Mouse (Mus musculus) gastrocnemius, postnatal 4 days (tissue): ENCODE data around the gene Vmn1r55. TPM values are rescaled to one million over a fixed set of nuclear protein-coding genes. Genes with fewer than 3 reads are reported as not detected.
"Not testable (repeated sequence)": the region's sequence is repeated elsewhere in the genome, so short reads cannot be mapped to it uniquely, and the experiment has no call there.

ENCODE experiments used
- DNase-seq, 2 experiments: peaks; one replicate each; pipeline ENCODE4 v3.0.0; 2021 to 2022; ENCODE audit warnings: low spot score in 2 of 2, mixed read lengths in 2 of 2
- long read RNA-seq, 2 experiments: library from polyadenylated mRNA; stranded (forward); transcript quantifications; one replicate each; pipeline ENCODE4 v2.0.0; 2021
- total RNA-seq, 2 experiments: library from RNA; stranded (reverse); gene quantifications; 2 replicates each; pipeline ENCODE4 v1.2.3; 2021

The Vmn1r55 gene
- not detected for total RNA-seq
- long read RNA-seq, experiment 1: 0 reads
- long read RNA-seq, experiment 2: 0 reads

GRCm38 (mm10) chr7:5149570-5149969 is at the start of gene Vmn1r55:
Gene Vmn1r55, minus strand, starts transcription at chr7:5149670.
- DNase-seq: not testable (repeated sequence)

- DNase-seq: not testable (repeated sequence)
Observed at GRCm38 (mm10) chr7:5196647-5197046, 47.2 kb upstream of the Vmn1r55 start, which contains the start of gene Vmn1r56. Gene Vmn1r56, minus strand, starts transcription at chr7:5196747.

- peak; percentile 54 to 73 for DNase-seq
Observed at GRCm38 (mm10) chr7:5125549-5126406, 23.7 kb downstream of the Vmn1r55 start, which contains the start of gene Rasl2-9. Gene Rasl2-9, minus strand, starts transcription at chr7:5125950.

GRCm38 (mm10) chr7:5125078-5125477 is 24.4 kb downstream of the Vmn1r55 start:
- DNase-seq: no peak

GRCm38 (mm10) chr7:5116850-5117249 is 32.6 kb downstream of the Vmn1r55 start, which contains the start of gene Rfpl4:
Gene Rfpl4, minus strand, starts transcription at chr7:5116950.
- DNase-seq: no peak

- no peak for DNase-seq
Observed at GRCm38 (mm10) chr7:5112701-5113100, 36.8 kb downstream of the Vmn1r55 start.

- no peak for DNase-seq
Observed at GRCm38 (mm10) chr7:5109301-5109700, 40.2 kb downstream of the Vmn1r55 start.

GRCm38 (mm10) chr7:5108272-5108671 is 41.2 kb downstream of the Vmn1r55 start:
- DNase-seq: no peak

- DNase-seq: no peak
Observed at GRCm38 (mm10) chr7:5102564-5102963, 46.9 kb downstream of the Vmn1r55 start.

- no peak for DNase-seq
Observed at GRCm38 (mm10) chr7:5101066-5101663, 48.3 kb downstream of the Vmn1r55 start.

- no peak for DNase-seq
Observed at GRCm38 (mm10) chr7:5099796-5100195, 49.7 kb downstream of the Vmn1r55 start.

- DNase-seq: no peak
Observed at GRCm38 (mm10) chr7:5098769-5099168, 50.7 kb downstream of the Vmn1r55 start.

- DNase-seq: no peak
Observed at GRCm38 (mm10) chr7:5092831-5093510, 56.5 kb downstream of the Vmn1r55 start.

GRCm38 (mm10) chr7:5092381-5092780 is 57.1 kb downstream of the Vmn1r55 start:
- no peak for DNase-seq

GRCm38 (mm10) chr7:5091008-5091728 is 58.3 kb downstream of the Vmn1r55 start:
- DNase-seq: no peak

- DNase-seq: no peak
Observed at GRCm38 (mm10) chr7:5089853-5090252, 59.6 kb downstream of the Vmn1r55 start.

GRCm38 (mm10) chr7:5087886-5088285 is 61.6 kb downstream of the Vmn1r55 start:
- DNase-seq: no peak

GRCm38 (mm10) chr7:5086921-5087440 is 62.5 kb downstream of the Vmn1r55 start:
- DNase-seq: no peak

GRCm38 (mm10) chr7:5085512-5085911 is 64.0 kb downstream of the Vmn1r55 start:
- no peak for DNase-seq

GRCm38 (mm10) chr7:5083325-5084105 is 66.0 kb downstream of the Vmn1r55 start:
- no peak for DNase-seq
